Mouse (Mus musculus): ENCODE measurements around the gene Sardh. TPM values are rescaled to one million over a fixed set of nuclear protein-coding genes. Genes with fewer than 3 reads are reported as not detected.
A peak's percentile ranks its signal among the peaks of the same experiment; 100 is the strongest.

Sardh gene
- total RNA-seq, 2 experiments from 2014 or later = 20.4 to 24.9 TPM

- DNase-seq = no peak
Measured at GRCm38 (mm10) chr2:27166999-27167398, 81.1 kb downstream of the Sardh start.

GRCm38 (mm10) chr2:27166074-27166473, 82.1 kb downstream of the Sardh start:
- no peak for DNase-seq

GRCm38 (mm10) chr2:27164796-27165590, 83.1 kb downstream of the Sardh start, which contains the start of gene Dbh:
TSS of gene Dbh (plus strand) at chr2:27165233.
- DNase-seq = no peak

- no peak for DNase-seq
Measured at GRCm38 (mm10) chr2:27163851-27164250, 84.3 kb downstream of the Sardh start.

- DNase-seq = no peak
Measured at GRCm38 (mm10) chr2:27162656-27163055, 85.5 kb downstream of the Sardh start.

GRCm38 (mm10) chr2:27161526-27161925, 86.6 kb downstream of the Sardh start:
- DNase-seq = no peak

GRCm38 (mm10) chr2:27156596-27156995, 91.5 kb downstream of the Sardh start:
- DNase-seq = no peak

- DNase-seq = no peak
Measured at GRCm38 (mm10) chr2:27154466-27155185, 93.5 kb downstream of the Sardh start.

- no peak for DNase-seq
Measured at GRCm38 (mm10) chr2:27149457-27149856, 98.7 kb downstream of the Sardh start.

- no peak for DNase-seq
Measured at GRCm38 (mm10) chr2:27146840-27147239, 101.3 kb downstream of the Sardh start.

GRCm38 (mm10) chr2:27144957-27145356, 103.2 kb downstream of the Sardh start:
- DNase-seq = no peak

- DNase-seq = peak; percentile 61
Measured at GRCm38 (mm10) chr2:27141950-27142693, 106.0 kb downstream of the Sardh start, which contains the start of gene Fam163b. TSS of gene Fam163b (minus strand) at chr2:27142491.

Other genes starting within 250 kb of the Sardh start
- 10 to 100 TPM; 28.0 to 29.7 TPM for gene Cacfd1, start 238.4 kb downstream of the Sardh start, total RNA-seq (2021)
- under 1 TPM; 0.18 to 0.24 TPM for gene Slc2a6, start 220.3 kb downstream of the Sardh start, total RNA-seq (2021)
- gene Mymk, start 176.2 kb downstream of the Sardh start, total RNA-seq (2021) = not detected
- gene Adamtsl2, start 169.0 kb downstream of the Sardh start, total RNA-seq (2021) = 10 to 100 TPM; 10.6 to 11.4 TPM
- gene Fam163b, start 105.8 kb downstream of the Sardh start, total RNA-seq (2021) = under 1 TPM; 0.55 to 0.65 TPM
- 1 to 10 TPM; 1.1 to 1.8 TPM for gene Dbh, start 83.1 kb downstream of the Sardh start, total RNA-seq (2021)
- 10 to 100 TPM; 13.3 to 14.8 TPM for gene Vav2, start 178.7 kb upstream of the Sardh start, total RNA-seq (2021)
- gene Brd3os, start 194.0 kb upstream of the Sardh start, total RNA-seq (2021) = 1 to 10 TPM in 1 of 2 experiments, under 1 TPM in 1; 0.90 to 1.1 TPM